Mouse (Mus musculus) midbrain, embryonic 12.5 days (tissue): ENCODE measurements at regions not wholly inside any gene's neighbourhood (a gene's known extent, or its start where the extent isn't known, plus 50 kb on each side); places are given as distances from the start of the nearest gene placed in this dataset.

Experiments
- ATAC-seq: fragments of 200-750 bp; cut with Nextera tagmentation; 2 replicates; pipeline ENCODE4 v1.8.0; 2017; ENCODE audit warnings: low read depth, moderate TSS enrichment, moderate library complexity; ENCODE audit not compliant: low FRiP score
- H3K27ac ChIP-seq: fragments of 300-500 bp; sonication (generic); replicated peaks from 2 replicates; pipeline ENCODE4 v1.5.1; 2016; ENCODE audit warnings: mild to moderate bottlenecking
- H3K27me3 ChIP-seq: fragments of 300-500 bp; sonication (generic); 2 replicates; pipeline ENCODE4 v1.6.1; 2016; ENCODE audit warnings: mild to moderate bottlenecking
- H3K36me3 ChIP-seq: fragments of 300-500 bp; sonication (generic); 2 replicates; pipeline ENCODE4 v1.6.1; 2016
- H3K4me1 ChIP-seq: fragments of 300-500 bp; sonication (generic); 2 replicates; pipeline ENCODE4 v1.6.1; 2016
- H3K4me2 ChIP-seq: fragments of 300-500 bp; sonication (generic); replicated peaks from 2 replicates; pipeline ENCODE4 v1.6.1; 2016; ENCODE audit warnings: mild to moderate bottlenecking, moderate library complexity
- H3K4me3 ChIP-seq: fragments of 300-500 bp; sonication (generic); 2 replicates; pipeline ENCODE4 v1.5.1; 2016; ENCODE audit warnings: mild to moderate bottlenecking
- H3K9ac ChIP-seq: fragments of 300-500 bp; sonication (generic); replicated peaks from 2 replicates; pipeline ENCODE4 v1.6.1; 2016; ENCODE audit warnings: mild to moderate bottlenecking, moderate library complexity
- H3K9me3 ChIP-seq: fragments of 300-500 bp; sonication (generic); 2 replicates; pipeline ENCODE4 v1.6.1; 2016; ENCODE audit warnings: mild to moderate bottlenecking
- WGBS: fragments of 180-500 bp; shearing (Covaris S2); methylation state at CpG from one replicate; pipeline ENCODE4 v1.1.7; 2016; 5-methylcytosine and 5-hydroxymethylcytosine counted together

DNA sequence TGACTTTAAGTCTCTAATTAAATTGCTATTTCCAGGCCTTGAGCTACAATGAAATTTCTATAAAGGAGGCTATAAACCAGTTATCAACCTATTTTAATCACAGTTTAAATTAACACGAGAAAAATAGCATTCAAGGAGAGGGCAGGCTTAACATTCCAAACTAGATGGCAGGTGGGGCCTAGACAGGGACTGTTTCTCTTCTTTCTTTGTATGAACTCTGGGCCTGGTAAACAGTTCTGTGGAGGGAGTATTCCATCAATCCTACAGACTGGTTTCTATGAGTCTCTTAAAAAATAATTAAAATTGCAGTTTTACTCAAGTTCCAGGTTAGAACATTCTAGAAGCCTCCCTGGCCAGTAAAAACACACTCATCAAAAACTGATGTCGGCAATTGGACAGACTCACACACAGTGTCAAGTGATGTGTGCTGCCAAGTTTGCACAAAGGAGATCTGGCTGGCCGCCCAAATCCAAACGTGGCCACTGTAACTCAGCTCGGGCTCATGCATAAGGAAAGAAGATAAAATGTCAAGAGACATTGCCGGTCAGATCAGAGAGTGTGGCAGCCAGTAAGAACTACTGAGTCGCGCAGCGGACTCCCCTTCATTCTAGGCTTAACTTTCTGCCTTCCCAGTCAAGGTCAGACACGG lies 206.5 kb upstream of the Sash1 start:
- Histone ChIP-seq H3K27ac (no peak overlapping the region), H3K9ac (no peak overlapping the region), H3K9me3 (no peaks in the 10 kb centered on the region), H3K36me3 (no peaks in the 10 kb centered on the region), H3K4me2 (no peak overlapping the region), H3K4me1 (no peaks in the 10 kb centered on the region), H3K4me3 (no peak overlapping the region), H3K27me3 (no peaks in the 10 kb centered on the region)
- no peak for ATAC-seq
- 78% methylated on average over 10 of the region's 10 CpGs for WGBS

DNA sequence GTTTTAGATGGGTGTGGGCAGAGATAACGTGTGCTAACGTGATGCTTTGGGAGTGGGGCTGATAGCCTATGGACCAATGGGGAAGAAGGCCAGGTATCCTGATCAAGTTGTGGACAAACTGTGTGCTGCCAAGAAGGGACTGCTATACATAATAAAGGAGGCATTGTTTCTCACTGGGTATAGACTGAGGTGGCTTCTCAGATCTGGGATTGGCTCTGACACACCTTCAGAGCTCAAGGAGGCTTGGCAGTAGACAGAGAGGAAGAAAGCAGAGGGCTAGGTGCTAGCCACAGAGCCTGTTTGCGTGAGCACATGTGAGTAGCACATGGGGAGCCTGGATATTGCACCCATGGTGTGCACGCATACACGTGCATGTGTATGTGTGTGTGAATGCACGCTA lies 205.1 kb upstream of the Sash1 start:
- Histone ChIP-seq H3K9ac (no peak overlapping the region), H3K36me3 (no peaks in the 10 kb centered on the region), H3K27me3 (no peaks in the 10 kb centered on the region), H3K9me3 (no peaks in the 10 kb centered on the region), H3K4me1 (no peaks in the 10 kb centered on the region), H3K4me3 (no peak overlapping the region), H3K4me2 (no peak overlapping the region), H3K27ac (no peak overlapping the region)
- no peak for ATAC-seq
- 91% methylated on average over 6 of the region's 6 CpGs for WGBS

DNA sequence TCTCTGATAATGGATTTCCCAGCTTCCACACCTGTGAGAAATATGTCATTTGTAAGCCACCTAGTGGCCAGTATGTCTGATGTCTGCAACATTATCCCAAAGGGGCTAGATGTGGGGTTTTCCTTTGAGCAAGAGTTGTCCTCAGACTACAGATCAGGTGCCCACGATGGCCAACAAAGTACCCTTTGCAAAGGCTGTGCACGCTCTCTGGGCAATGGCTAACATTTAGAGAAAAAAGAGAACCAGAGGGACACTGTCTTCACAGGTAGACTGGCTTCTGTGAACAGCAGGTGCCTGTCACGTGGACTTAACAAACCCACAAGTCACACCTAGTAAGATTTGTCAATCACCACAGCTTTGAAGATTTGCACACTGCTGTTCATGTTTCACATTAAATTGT lies 202.0 kb upstream of the Sash1 start:
- ATAC-seq, result no peak
- no peak overlapping the region for H3K27ac ChIP-seq
- no peak overlapping the region for H3K9ac ChIP-seq
- no peaks in the 10 kb centered on the region for H3K36me3 ChIP-seq
- 95% methylated on average over 3 of the region's 3 CpGs for WGBS
- H3K4me2 ChIP-seq, result no peak overlapping the region
- no peaks in the 10 kb centered on the region for H3K9me3 ChIP-seq
- H3K27me3 ChIP-seq, result no peaks in the 10 kb centered on the region
- H3K4me3 ChIP-seq, result no peak overlapping the region
- no peaks in the 10 kb centered on the region for H3K4me1 ChIP-seq

DNA sequence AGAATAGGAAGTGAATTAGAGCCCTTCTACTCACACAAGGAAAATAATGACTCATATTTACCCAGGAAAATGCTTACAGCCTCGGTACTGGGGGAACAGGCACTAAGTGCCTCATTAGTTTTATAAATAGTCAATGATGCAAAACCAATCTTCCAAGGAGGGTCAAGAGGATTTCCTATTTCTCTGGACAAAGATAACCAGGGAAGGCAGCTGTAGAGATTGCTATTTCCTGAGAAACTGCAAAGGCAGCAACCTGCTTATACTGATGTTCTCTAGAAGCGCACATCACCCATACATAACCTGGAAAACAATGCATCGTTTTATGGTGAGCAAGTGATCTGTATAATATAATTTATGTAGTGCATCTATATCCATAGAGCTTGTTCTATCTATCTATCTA lies 201.3 kb upstream of the Sash1 start:
- Histone ChIP-seq H3K27ac (no peak overlapping the region), H3K36me3 (no peaks in the 10 kb centered on the region), H3K9me3 (no peaks in the 10 kb centered on the region), H3K4me1 (no peaks in the 10 kb centered on the region), H3K9ac (no peak overlapping the region), H3K4me3 (no peak overlapping the region), H3K4me2 (no peak overlapping the region), H3K27me3 (no peaks in the 10 kb centered on the region)
- ATAC-seq, result no peak
- WGBS, result 79% methylated on average over 3 of the region's 3 CpGs

DNA sequence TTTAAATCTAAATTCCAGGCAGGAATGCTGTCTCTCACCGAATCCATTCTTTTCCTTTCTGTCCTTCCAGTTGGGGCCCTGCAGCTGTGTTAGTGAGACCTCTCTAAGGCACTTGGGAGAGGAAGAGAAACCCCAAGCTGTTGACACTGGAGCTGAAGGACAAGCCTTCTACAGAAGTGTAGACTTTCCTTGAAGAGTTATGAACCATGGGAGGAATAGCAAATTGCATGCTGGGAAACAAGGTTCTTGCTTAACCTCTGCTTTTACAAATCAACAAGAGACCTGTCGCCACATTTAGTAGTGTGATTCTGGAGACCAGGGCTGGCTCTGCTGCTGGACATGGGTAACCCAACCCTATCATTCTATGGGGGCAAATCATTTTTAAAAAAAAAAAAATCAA lies 200.8 kb upstream of the Sash1 start:
- H3K27ac ChIP-seq, result no peak overlapping the region
- H3K27me3 ChIP-seq, result no peaks in the 10 kb centered on the region
- no peaks in the 10 kb centered on the region for H3K4me1 ChIP-seq
- H3K9ac ChIP-seq, result no peak overlapping the region
- H3K4me2 ChIP-seq, result no peak overlapping the region
- H3K9me3 ChIP-seq, result no peaks in the 10 kb centered on the region
- no peak for ATAC-seq
- 92% methylated on average over 2 of the region's 2 CpGs for WGBS
- no peak overlapping the region for H3K4me3 ChIP-seq
- H3K36me3 ChIP-seq, result no peaks in the 10 kb centered on the region

DNA sequence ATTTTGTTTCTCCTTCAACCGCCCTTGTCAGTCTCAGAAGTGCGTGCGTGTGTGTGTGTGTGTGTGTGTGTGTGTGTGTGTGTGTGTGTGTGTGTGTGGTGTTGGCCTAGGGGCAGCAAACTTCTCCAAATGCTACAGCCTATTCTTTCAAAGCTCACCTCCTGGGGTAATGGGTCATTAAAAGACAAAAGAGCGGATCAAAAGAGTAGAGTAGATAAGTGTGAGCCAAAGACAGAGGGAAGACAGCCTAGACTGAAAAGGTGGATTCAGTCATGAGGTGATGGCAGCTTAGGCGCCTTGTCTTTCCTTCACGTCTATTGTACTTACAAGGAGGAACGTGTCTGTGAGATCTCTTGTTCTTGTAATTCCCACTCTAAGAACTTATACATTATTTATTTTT lies 199.6 kb upstream of the Sash1 start:
- Histone ChIP-seq H3K36me3 (no peaks in the 10 kb centered on the region), H3K9me3 (no peaks in the 10 kb centered on the region), H3K4me1 (no peaks in the 10 kb centered on the region), H3K4me3 (no peak overlapping the region), H3K9ac (no peak overlapping the region), H3K27me3 (no peaks in the 10 kb centered on the region), H3K27ac (no peak overlapping the region), H3K4me2 (no peak overlapping the region)
- 62% methylated on average over 7 of the region's 7 CpGs for WGBS
- no peak for ATAC-seq

DNA sequence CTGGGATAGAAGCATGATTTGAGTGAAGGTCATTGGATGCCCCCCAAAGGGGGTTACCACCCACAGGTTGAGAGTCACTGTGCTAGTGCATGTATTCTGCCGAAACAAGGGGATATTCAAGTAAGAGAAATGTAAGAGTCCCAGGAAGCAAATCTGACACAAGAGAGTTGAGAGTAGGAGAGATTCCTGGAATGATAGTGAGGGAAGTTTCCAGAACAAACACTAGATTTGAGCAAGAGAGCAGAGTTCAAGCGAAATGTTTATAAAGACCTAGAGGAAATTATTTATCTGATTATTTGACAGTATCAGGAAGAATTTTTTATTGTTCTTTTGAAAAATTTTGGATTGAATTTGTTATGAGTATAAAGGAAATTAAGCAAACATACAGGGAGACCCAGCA lies 189.0 kb upstream of the Sash1 start:
- no peaks in the 10 kb centered on the region for H3K36me3 ChIP-seq
- ATAC-seq, result no peak
- no peak overlapping the region for H3K9ac ChIP-seq
- no peaks in the 10 kb centered on the region for H3K4me1 ChIP-seq
- H3K27me3 ChIP-seq, result no peaks in the 10 kb centered on the region
- H3K4me2 ChIP-seq, result no peak overlapping the region
- H3K27ac ChIP-seq, result no peak overlapping the region
- H3K4me3 ChIP-seq, result no peak overlapping the region
- WGBS, result 90% methylated on average over 2 of the region's 2 CpGs
- no peaks in the 10 kb centered on the region for H3K9me3 ChIP-seq

DNA sequence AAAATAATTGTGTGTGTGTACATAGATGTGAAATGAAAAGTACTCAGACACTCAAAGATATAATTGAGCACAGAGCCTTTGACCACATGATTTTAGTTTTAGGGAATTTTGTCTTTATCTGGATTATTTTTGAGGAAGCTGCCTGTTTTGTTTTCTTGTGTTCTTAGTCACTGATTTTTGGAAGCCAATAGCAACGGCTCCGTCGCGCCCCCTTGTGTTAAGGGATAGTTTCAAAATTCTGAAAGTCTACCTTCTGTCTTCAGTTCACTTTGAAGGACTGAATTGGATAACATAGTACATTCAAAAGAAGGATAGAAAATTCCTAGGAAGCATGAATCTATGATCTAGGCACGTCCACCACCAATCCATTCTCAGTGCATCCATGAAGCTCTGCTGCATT lies 185.8 kb upstream of the Sash1 start:
- H3K27me3 ChIP-seq, result no peaks in the 10 kb centered on the region
- no peaks in the 10 kb centered on the region for H3K9me3 ChIP-seq
- H3K4me1 ChIP-seq, result no peaks in the 10 kb centered on the region
- H3K4me2 ChIP-seq, result no peak overlapping the region
- H3K27ac ChIP-seq, result no peak overlapping the region
- no peak overlapping the region for H3K9ac ChIP-seq
- no peaks in the 10 kb centered on the region for H3K36me3 ChIP-seq
- no peak overlapping the region for H3K4me3 ChIP-seq
- ATAC-seq, result no peak
- 18% methylated on average over 5 of the region's 5 CpGs for WGBS

DNA sequence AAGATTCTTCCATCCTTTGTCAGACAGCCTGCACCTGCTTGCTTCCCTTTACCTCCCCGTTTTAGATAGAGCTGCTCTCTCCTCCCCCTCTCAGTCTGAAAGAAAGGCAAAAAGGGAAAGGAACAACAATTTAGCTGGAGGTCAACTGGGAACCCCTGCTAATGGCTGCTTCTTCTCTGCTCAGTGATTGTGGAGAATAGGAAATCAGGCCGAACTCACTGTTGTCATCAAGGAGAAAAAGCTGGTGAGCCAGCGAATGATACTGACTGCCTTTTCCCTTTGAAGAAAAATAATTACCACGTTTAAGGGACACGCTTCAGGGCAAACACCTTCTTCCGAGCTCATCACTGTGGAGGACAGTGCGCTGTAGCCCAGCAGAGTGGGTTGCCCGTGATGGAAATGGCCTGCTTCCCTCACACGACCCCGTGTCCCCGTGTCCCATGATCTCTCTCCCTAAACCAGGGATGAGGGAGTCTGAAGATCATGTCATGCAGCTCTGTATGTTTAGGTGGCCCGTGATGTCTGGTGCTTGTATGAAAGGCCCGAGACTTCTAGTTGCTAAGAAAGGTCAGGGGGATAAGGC lies 183.8 kb upstream of the Sash1 start:
- H3K9me3 ChIP-seq, result no peaks in the 10 kb centered on the region
- H3K4me1 ChIP-seq, result no peaks in the 10 kb centered on the region
- no peaks in the 10 kb centered on the region for H3K36me3 ChIP-seq
- H3K4me2 ChIP-seq, result no peak overlapping the region
- H3K27ac ChIP-seq, result no peak overlapping the region
- H3K27me3 ChIP-seq, result no peaks in the 10 kb centered on the region
- no peak overlapping the region for H3K4me3 ChIP-seq
- WGBS, result 76% methylated on average over 13 of the region's 13 CpGs
- H3K9ac ChIP-seq, result no peak overlapping the region
- ATAC-seq, result no peak

DNA sequence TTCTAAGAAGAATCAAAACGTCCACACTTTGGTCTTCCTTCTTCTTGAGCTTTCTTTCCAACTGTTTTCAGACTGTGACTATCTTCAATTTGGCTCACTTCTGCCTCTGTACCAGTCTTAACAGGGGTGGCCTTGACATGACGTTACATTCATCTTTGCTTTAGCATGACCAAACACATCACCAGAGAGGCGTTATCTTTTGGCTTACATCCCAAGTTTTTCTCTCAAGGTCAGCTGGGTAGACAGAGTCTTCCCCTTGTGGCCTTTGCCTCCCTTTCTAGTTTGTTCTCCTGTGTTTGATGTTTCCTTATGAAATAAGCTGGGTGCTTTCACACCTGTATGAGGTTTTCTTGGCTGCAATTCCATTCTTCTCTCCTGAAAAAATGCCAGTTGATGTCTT lies 180.7 kb upstream of the Sash1 start:
- Histone ChIP-seq H3K4me2 (no peak overlapping the region), H3K4me1 (no peaks in the 10 kb centered on the region), H3K36me3 (no peaks in the 10 kb centered on the region), H3K9ac (no peak overlapping the region), H3K27me3 (no peaks in the 10 kb centered on the region), H3K9me3 (no peaks in the 10 kb centered on the region), H3K4me3 (no peak overlapping the region), H3K27ac (no peak overlapping the region)
- no peak for ATAC-seq
- WGBS, result 86% methylated on average over 3 of the region's 3 CpGs

DNA sequence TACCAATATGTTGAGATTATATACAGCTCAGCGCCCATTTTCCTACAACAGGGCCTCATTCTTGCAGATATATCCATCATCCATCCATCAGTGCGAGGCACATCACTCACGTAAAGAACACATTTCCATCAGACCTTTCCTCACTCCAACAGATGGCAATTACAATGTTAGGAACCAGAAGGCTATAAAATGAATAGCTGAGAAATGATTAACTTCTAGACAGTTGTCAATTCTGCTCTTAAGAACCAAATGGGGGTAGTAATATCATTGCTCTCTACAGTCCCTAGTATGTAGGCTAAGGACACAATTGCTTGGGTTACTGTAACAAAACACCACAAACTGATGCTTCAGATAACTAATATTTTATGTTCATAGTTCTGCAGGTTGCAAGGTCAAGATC lies 176.1 kb upstream of the Sash1 start:
- Histone ChIP-seq H3K27me3 (no peaks in the 10 kb centered on the region), H3K9me3 (no peaks in the 10 kb centered on the region), H3K36me3 (no peaks in the 10 kb centered on the region), H3K27ac (no peak overlapping the region), H3K9ac (no peak overlapping the region), H3K4me1 (no peaks in the 10 kb centered on the region), H3K4me2 (no peak overlapping the region), H3K4me3 (no peak overlapping the region)
- ATAC-seq, result no peak
- 92% methylated on average over 3 of the region's 3 CpGs for WGBS

DNA sequence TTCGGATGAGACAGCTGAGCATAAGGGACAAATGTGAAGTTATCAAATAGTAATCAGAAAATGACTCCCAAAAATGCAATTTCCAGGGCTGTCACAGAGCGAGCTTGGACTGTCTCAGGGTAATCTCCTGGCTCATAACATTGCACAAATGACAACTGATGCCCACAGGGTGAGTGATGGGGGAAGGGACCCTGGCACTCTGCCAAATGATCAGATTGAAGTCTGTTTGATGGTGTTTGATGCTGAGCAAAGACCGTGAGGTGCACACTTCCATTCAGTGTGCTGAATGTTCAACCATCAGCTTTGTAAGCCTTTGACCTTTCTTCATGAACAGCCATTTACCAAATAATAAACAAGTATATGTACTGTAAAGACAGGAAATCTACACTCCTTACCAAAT lies 169.4 kb upstream of the Sash1 start:
- Histone ChIP-seq H3K27me3 (no peaks in the 10 kb centered on the region), H3K9me3 (no peaks in the 10 kb centered on the region), H3K36me3 (no peaks in the 10 kb centered on the region), H3K27ac (no peak overlapping the region), H3K4me1 (peaks cover 4% of the 10 kb centered on the region; the same call in 1 of the 2 replicates), H3K9ac (no peak overlapping the region), H3K4me3 (no peak overlapping the region), H3K4me2 (no peak overlapping the region)
- no peak for ATAC-seq
- 63% methylated on average over 3 of the region's 3 CpGs for WGBS

DNA sequence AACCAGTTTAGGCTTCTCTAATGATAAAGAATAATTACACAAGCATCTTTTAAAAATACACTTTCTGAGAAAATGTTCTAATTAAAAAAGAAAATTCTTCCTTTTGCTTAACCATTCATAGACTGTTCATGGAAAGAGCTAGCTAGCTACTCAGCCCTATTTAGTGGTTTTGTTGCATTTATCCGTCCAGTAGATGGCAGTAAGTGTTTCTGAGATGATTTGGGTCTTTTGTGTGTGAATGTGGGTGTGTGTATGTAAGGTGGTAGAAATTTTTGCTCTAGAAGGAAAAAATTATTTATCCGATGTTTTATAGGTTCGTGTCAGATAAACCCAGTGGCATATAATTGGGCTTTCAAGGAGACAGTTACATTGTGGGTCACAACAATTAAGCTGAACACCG lies 167.5 kb upstream of the Sash1 start:
- 47% methylated on average over 4 of the region's 4 CpGs for WGBS
- Histone ChIP-seq H3K27ac (no peak overlapping the region), H3K36me3 (no peaks in the 10 kb centered on the region), H3K27me3 (no peaks in the 10 kb centered on the region), H3K9ac (no peak overlapping the region), H3K4me2 (no peak overlapping the region), H3K9me3 (no peaks in the 10 kb centered on the region), H3K4me1 (peaks cover 4% of the 10 kb centered on the region; the same call in 1 of the 2 replicates), H3K4me3 (no peak overlapping the region)
- no peak; the same call in 1 of the 2 replicates for ATAC-seq
